Mouse (Mus musculus) embryonic fibroblast, embryonic 13.5 days (primary cell): Measurements from ENCODE around the gene Cadm2.

Experiments used
- CTCF ChIP-seq: IDR thresholded peaks from 2 replicates; pipeline ENCODE4 v1.5.1; 2011; ENCODE audit warnings: mild to moderate bottlenecking, control low read depth, low read length, moderate library complexity, borderline replicate concordance; ENCODE audit not compliant: insufficient read depth
- POLR2A ChIP-seq: IDR thresholded peaks from 2 replicates; pipeline ENCODE4 v1.6.1; 2011; ENCODE audit warnings: low read depth, mild to moderate bottlenecking, control low read depth, low read length, moderate library complexity

DNA sequence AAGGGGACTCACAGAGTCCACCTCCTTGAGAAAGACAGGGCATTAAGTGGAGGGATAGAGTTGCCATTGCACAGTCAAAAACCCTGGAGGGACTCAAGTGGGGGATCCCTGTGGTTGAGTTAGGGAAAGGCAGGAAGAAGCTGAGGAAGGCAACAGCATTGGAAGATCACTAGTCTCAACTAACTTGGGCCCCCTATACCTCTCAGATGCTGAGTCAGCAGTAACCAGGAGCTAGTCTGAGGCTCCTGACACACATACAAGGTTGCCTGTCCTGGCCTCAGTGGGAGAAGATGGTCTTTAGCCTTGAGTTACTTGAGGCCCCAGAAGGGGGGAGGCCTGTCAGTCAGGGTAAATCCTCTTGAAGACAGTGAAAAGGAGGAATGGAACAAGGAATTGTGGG lies 417.4 kb downstream of the Cadm2 start:
- TF ChIP-seq CTCF (no peak), POLR2A (no peak)
